Comparison of ENCODE assay signal across 8 mouse cellular contexts in genomic region chr11:120378611-120379540, GRCm38 (mm10). TPM values are rescaled to one million over a fixed set of nuclear protein-coding genes. Genes with fewer than 3 reads are reported as not detected.
DNase-seq lines count a peak whose midpoint lies in the region; ATAC-seq and TF ChIP-seq lines count a peak whose summit lies in the region.

TSS of gene Faap100 (minus strand) at chr11:120378764.

- H3K4me3 ChIP-seq in hindbrain, embryonic 13.5 days = peak within 1 kb of the TSS; percentile 91

- peak within 1 kb of the TSS; percentile 94 for H3K4me2 ChIP-seq in hindbrain, embryonic 13.5 days

- H3K9ac ChIP-seq in hindbrain, embryonic 13.5 days = peak within 1 kb of the TSS; percentile 93

- CTCF ChIA-PET in Patski (lab: Charles Lee) = interaction anchor here (1.1 to 1.5 kb wide), 2 partner anchors 9 to 28 kb away, joined by 3 to 4 read pairs; no protein-coding TSS in a partner anchor

- no peaks in the 10 kb centered on the region for H3K9me3 ChIP-seq in hindbrain, embryonic 13.5 days

- WGBS in hindbrain, embryonic 13.5 days = 10% methylated on average over 53 of the region's 54 CpGs

- peak; percentile 55 for ATAC-seq in Patski
- peak; percentile 82 for ATAC-seq in hindbrain, embryonic 13.5 days (ENCODE audit: low FRiP score)

- in situ Hi-C loops in Patski (cut with MboI; ENCODE audit: low pct_unique_long_range_greater_than_20kb) = no loop called here

- H3K27me3 ChIP-seq in Patski = no peaks in the 10 kb centered on the region
- no peaks in the 10 kb centered on the region for H3K27me3 ChIP-seq in hindbrain, embryonic 13.5 days

- peak within 1 kb of the TSS; percentile 86 for H3K27ac ChIP-seq in hindbrain, embryonic 13.5 days

- peaks cover 33% of the 10 kb centered on the region for H3K4me1 ChIP-seq in hindbrain, embryonic 13.5 days (replicated peaks)

- DNase-seq in Patski (ENCODE audit: low read depth, low spot score) = peak; percentile 46
- DNase-seq in cerebellum, postnatal 14 days = peak; percentile 90
- DNase-seq in frontal cortex, postnatal 14 days (ENCODE audit: low spot score in 2 of 2) = peak; percentile 79 to 80
- peak; percentile 71 to 83 for DNase-seq in layer of hippocampus, postnatal 25 days (ENCODE audit: extremely low spot score in 1 of 2, low spot score in 1 of 2)
- peak; percentile 91 for DNase-seq in lung, postnatal 25 days (ENCODE audit: low spot score)
- DNase-seq in retina, embryonic 14.5 days (ENCODE audit: low spot score) = peak; percentile 96
- peak; percentile 94 for DNase-seq in thymus, postnatal 4 days

- no peak for TF ChIP-seq CTCF in Patski (IDR thresholded peaks at IDR 0.05)

- peaks cover 74% of the 10 kb centered on the region for H3K36me3 ChIP-seq in hindbrain, embryonic 13.5 days

- POLR2A ChIA-PET in Patski (lab: Charles Lee) = interaction anchor here (1.0 to 1.4 kb wide), 4 partner anchors 9 to 27 kb away, joined by 3 read pairs; no protein-coding TSS in a partner anchor

RNA-seq across cellular contexts. Expression of gene Faap100, which starts in this region (rescaled TPM):
- polyA plus RNA-seq in Patski (2021) = 15.1 TPM
- 74.6 and 82.4 TPM in 2 replicates for polyA plus RNA-seq in hindbrain, embryonic 13.5 days (2015; fragmentation: Nextera tagmentation; extraction: Ambion mirVana)
- total RNA-seq in layer of hippocampus, postnatal 25 days (2021) = 10 to 100 TPM; 16.2 to 17.1 TPM

Comparison
In these comparisons a context has a peak if more than half of its experiments do, and no peak if none do; other contexts are left out.
1. Peak in every context shown above with its lines: DNase-seq, ATAC-seq, H3K4me3 ChIP-seq and H3K27ac ChIP-seq.
2. DNase-seq: peak in every context shown above with its lines; median percentile 96 in retina, embryonic 14.5 days; 94 in thymus, postnatal 4 days; 91 in lung, postnatal 25 days; 90 in cerebellum, postnatal 14 days; 80 in frontal cortex, postnatal 14 days; 77 in layer of hippocampus, postnatal 25 days; 46 in Patski.